Mouse (Mus musculus) G1E (cell line): Measurements from ENCODE around the gene Hspa1l.
"Not testable (repeated sequence)": the region's sequence is repeated elsewhere in the genome, so short reads cannot be mapped to it uniquely, and the experiment has no call there.

ENCODE experiments used
- CTCF ChIP-seq: IDR thresholded peaks from 2 replicates; pipeline ENCODE4 v1.5.1; 2012; ENCODE audit warnings: low read depth, low read length, inconsistent platforms, mixed read lengths
- GATA1 ChIP-seq: IDR thresholded peaks from 2 replicates; pipeline ENCODE4 v1.6.1; 2012; ENCODE audit warnings: borderline replicate concordance, low read length, inconsistent platforms, mixed read lengths

DNA sequence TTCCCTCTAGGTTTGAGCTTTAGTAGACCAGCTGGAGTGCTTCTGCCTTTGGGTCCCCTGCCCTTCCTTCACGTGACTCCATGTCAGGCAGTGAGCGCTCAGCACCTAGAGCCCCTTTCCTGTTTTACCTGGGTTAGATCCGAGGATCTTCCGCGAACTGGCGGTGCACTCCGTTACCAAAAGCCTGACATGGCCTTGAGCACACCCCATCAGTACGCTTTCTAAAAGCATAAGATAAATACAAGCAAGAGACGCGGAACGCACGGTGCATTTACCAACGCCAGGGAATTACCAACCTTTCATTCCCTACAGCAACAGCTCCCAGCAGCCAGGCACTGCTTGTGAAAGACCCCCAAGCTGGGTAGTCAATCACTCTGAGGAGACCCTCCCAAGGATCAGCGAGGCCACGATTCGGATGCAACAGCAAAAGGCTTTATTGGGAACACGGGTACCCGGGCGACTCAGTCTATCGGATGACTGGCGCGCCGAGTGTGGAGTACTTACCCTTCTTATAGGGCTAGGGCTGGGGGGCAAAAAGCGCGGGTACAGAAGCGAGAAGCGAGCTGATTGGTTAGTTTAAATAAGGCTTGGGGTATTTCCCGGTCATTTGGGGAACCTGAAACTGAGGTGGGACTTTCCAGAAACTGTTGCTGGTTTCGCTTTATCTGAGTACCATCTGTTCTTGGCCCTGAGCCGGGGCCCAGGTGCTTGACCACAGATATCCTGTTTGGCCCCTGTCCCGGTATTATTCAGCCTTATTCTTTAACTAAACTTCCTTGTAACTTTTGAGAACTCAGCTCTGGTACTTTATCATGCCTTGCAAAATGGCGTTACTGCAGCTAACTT is 27.6 kb downstream of the Hspa1l start:
- TF ChIP-seq CTCF, GATA1: not testable (repeated sequence)
